Mouse (Mus musculus): Measurements from ENCODE around the gene Tshz2.

GRCm38 (mm10) chr2:169777242-169777641 is 144.4 kb downstream of the Tshz2 start:
- TF ChIP-seq POLR2A (IDR thresholded peaks at IDR 0.05; ENCODE audit: control insufficient read depth, low read depth, low read length) (no peak), CTCF (IDR thresholded peaks at IDR 0.05; ENCODE audit: control insufficient read depth, insufficient read depth, insufficient replicate concordance, low read depth, low read length) (no peak)
